Mouse (Mus musculus): Measurements from ENCODE around the gene Irx3.

Irx3 gene

GRCm38 (mm10) chr8:91800523-91801240 is 1.2 kb downstream of the Irx3 start:
- DNase-seq: peak; percentile 50 to 54

- peak; percentile 46 to 61 for DNase-seq
These were observed 2.0 kb downstream of the Irx3 start for GRCm38 (mm10) chr8:91799681-91800522.

- DNase-seq: no peak
These were observed 2.8 kb downstream of the Irx3 start for GRCm38 (mm10) chr8:91799016-91799581.

GRCm38 (mm10) chr8:91797626-91798271 is 4.1 kb downstream of the Irx3 start:
- DNase-seq: peak; percentile 76 to 82

GRCm38 (mm10) chr8:91793846-91794245 is 8.0 kb downstream of the Irx3 start:
- no peak for DNase-seq

GRCm38 (mm10) chr8:91787194-91787895 is 14.5 kb downstream of the Irx3 start:
- peak; percentile 83 to 84 for DNase-seq

GRCm38 (mm10) chr8:91782940-91783339 is 18.9 kb downstream of the Irx3 start:
- no peak for DNase-seq

- no peak for DNase-seq
These were observed 19.7 kb downstream of the Irx3 start for GRCm38 (mm10) chr8:91782201-91782600.

- DNase-seq: no peak
These were observed 21.2 kb downstream of the Irx3 start for GRCm38 (mm10) chr8:91780648-91781047.

- no peak for DNase-seq
These were observed 33.0 kb downstream of the Irx3 start for GRCm38 (mm10) chr8:91768857-91769256.

- no peak for DNase-seq
These were observed 36.3 kb downstream of the Irx3 start for GRCm38 (mm10) chr8:91765411-91766034.

- DNase-seq: no peak
These were observed 46.3 kb downstream of the Irx3 start for GRCm38 (mm10) chr8:91755566-91755965.

- DNase-seq: no peak
These were observed 46.8 kb downstream of the Irx3 start for GRCm38 (mm10) chr8:91755062-91755461.

- DNase-seq: no peak
These were observed 51.1 kb downstream of the Irx3 start for GRCm38 (mm10) chr8:91750794-91751125.

GRCm38 (mm10) chr8:91750096-91750793 is 51.6 kb downstream of the Irx3 start:
- no peak for DNase-seq

- DNase-seq: no peak
These were observed 52.5 kb downstream of the Irx3 start for GRCm38 (mm10) chr8:91749412-91749811.

All from cerebellum, postnatal 25 days (tissue).